Mouse (Mus musculus): Measurements from ENCODE around the gene Rtkn2. TPM values are rescaled to one million over a fixed set of nuclear protein-coding genes. Genes with fewer than 3 reads are reported as not detected.

Rtkn2 gene
- polyA plus RNA-seq, 1 experiment from 2014 or later: 20.5 TPM

GRCm38 (mm10) chr10:68102566-68102965 lies 123.2 kb downstream of the Rtkn2 start:
- H3K9ac ChIP-seq (replicated peaks): no peak overlapping the region
- H3K4me2 ChIP-seq (replicated peaks): no peak overlapping the region
- WGBS: 96% methylated on average over 6 of the region's 6 CpGs
- peaks cover 15% of the 10 kb centered on the region for H3K36me3 ChIP-seq
- H3K9me3 ChIP-seq: no peaks in the 10 kb centered on the region
- no peaks in the 10 kb centered on the region for H3K27me3 ChIP-seq
- H3K4me1 ChIP-seq: peaks cover 28% of the 10 kb centered on the region
- ATAC-seq (ENCODE audit: low FRiP score, low read depth): no peak
- no peak overlapping the region for H3K4me3 ChIP-seq
- no peak overlapping the region for H3K27ac ChIP-seq (replicated peaks)

DNA sequence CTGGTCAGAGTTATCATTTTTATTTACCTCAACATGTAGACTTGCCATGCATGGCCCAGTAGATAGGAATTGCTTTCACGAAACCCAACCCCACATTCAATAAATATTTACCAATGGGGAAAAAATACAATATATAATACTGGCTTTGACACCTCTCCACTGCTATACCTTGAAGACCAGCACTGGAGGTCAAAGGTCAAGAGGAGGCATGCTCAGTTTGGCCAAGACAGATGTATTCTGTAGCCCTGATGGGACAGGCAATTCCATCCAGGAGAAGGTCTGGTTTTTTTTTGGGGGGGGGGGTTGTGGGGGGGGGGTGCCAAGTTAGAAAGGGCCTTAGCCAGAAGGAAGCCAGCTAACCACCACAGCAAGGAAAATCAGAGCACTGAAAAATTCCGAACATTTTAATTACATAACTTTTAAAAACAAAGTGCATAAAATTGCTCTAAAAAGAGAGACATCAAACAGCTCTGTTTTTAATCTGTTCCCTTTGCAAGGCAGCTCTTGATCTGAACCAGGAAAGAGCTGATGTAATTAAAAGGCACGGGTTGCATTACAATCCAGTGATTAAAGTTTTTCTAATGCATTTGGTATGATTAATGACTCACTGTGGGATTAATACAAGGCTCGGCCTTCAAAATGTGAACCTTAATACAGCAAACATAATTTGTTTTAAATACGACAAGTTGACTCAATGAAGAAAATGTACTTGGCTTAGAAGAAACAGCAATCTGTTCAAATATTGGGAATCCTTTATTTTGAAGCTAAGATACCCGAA lies 123.9 kb downstream of the Rtkn2 start:
- Histone ChIP-seq H3K9ac (replicated peaks) (no peak overlapping the region), H3K27ac (replicated peaks) (no peak overlapping the region), H3K4me3 (no peak overlapping the region), H3K9me3 (no peaks in the 10 kb centered on the region), H3K4me1 (peaks cover 28% of the 10 kb centered on the region), H3K27me3 (no peaks in the 10 kb centered on the region), H3K36me3 (peaks cover 8% of the 10 kb centered on the region), H3K4me2 (replicated peaks) (no peak overlapping the region)
- no peak for ATAC-seq (ENCODE audit: low FRiP score, low read depth)
- WGBS: 84% methylated on average over 6 of the region's 6 CpGs

DNA sequence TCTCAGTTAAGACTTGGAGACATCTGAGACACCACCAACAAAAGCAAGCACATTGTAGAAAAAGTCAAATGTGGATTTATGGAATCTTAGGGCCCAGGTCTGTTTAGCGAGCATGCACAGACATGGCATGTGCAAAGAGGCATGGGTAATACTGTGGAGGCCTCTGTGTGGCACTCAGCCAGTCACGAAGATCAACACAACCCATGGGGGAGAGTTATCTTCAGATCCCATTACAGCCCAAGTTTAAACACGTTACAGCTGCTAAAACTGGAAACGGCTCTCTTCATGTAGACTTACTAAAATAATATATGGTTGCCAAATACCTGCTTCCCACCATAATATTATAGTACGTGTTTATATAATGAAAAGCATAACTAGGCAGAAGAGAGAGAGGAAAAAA lies 124.6 kb downstream of the Rtkn2 start:
- H3K4me3 ChIP-seq: no peak overlapping the region
- ATAC-seq (ENCODE audit: low FRiP score, low read depth): no peak
- no peaks in the 10 kb centered on the region for H3K9me3 ChIP-seq
- no peak overlapping the region for H3K9ac ChIP-seq (replicated peaks)
- H3K36me3 ChIP-seq: peaks cover 6% of the 10 kb centered on the region
- H3K4me1 ChIP-seq: peaks cover 28% of the 10 kb centered on the region
- H3K4me2 ChIP-seq (replicated peaks): no peak overlapping the region
- H3K27ac ChIP-seq (replicated peaks): no peak overlapping the region
- WGBS: 76% methylated on average over 5 of the region's 5 CpGs
- H3K27me3 ChIP-seq: no peaks in the 10 kb centered on the region

GRCm38 (mm10) chr10:68104481-68104880 lies 125.1 kb downstream of the Rtkn2 start:
- no peak for ATAC-seq (ENCODE audit: low FRiP score, low read depth)
- Histone ChIP-seq H3K9me3 (no peaks in the 10 kb centered on the region), H3K36me3 (peaks cover 6% of the 10 kb centered on the region), H3K4me2 (replicated peaks) (no peak overlapping the region), H3K9ac (replicated peaks) (no peak overlapping the region), H3K27me3 (no peaks in the 10 kb centered on the region), H3K27ac (replicated peaks) (peak overlapping the region; percentile 46; the same call in 1 of the 2 replicates), H3K4me3 (no peak overlapping the region), H3K4me1 (peaks cover 28% of the 10 kb centered on the region)
- 14% methylated on average over 2 of the region's 2 CpGs for WGBS

GRCm38 (mm10) chr10:68104881-68105781 lies 125.8 kb downstream of the Rtkn2 start:
- Histone ChIP-seq H3K27ac (replicated peaks) (peak overlapping the region; percentile 63), H3K36me3 (peaks cover 6% of the 10 kb centered on the region), H3K4me2 (replicated peaks) (no peak overlapping the region), H3K9me3 (no peaks in the 10 kb centered on the region), H3K4me1 (peaks cover 29% of the 10 kb centered on the region), H3K27me3 (no peaks in the 10 kb centered on the region), H3K9ac (replicated peaks) (no peak overlapping the region), H3K4me3 (no peak overlapping the region)
- WGBS: 68% methylated on average over 14 of the region's 14 CpGs
- ATAC-seq (ENCODE audit: low FRiP score, low read depth): no peak

GRCm38 (mm10) chr10:68106351-68106950 lies 127.1 kb downstream of the Rtkn2 start:
- no peaks in the 10 kb centered on the region for H3K36me3 ChIP-seq
- H3K9me3 ChIP-seq: no peaks in the 10 kb centered on the region
- 61% methylated on average over 9 of the region's 9 CpGs for WGBS
- no peak overlapping the region for H3K4me2 ChIP-seq (replicated peaks)
- H3K4me3 ChIP-seq: no peak overlapping the region
- H3K27ac ChIP-seq (replicated peaks): peak overlapping the region; percentile 63
- H3K27me3 ChIP-seq: no peaks in the 10 kb centered on the region
- no peak overlapping the region for H3K9ac ChIP-seq (replicated peaks)
- ATAC-seq (ENCODE audit: low FRiP score, low read depth): no peak
- H3K4me1 ChIP-seq: peaks cover 36% of the 10 kb centered on the region

GRCm38 (mm10) chr10:68107716-68108115 lies 128.3 kb downstream of the Rtkn2 start:
- no peaks in the 10 kb centered on the region for H3K27me3 ChIP-seq
- H3K4me1 ChIP-seq: peaks cover 36% of the 10 kb centered on the region
- no peak overlapping the region for H3K9ac ChIP-seq (replicated peaks)
- no peak overlapping the region for H3K4me2 ChIP-seq (replicated peaks)
- no peak for ATAC-seq (ENCODE audit: low FRiP score, low read depth)
- H3K9me3 ChIP-seq: no peaks in the 10 kb centered on the region
- H3K27ac ChIP-seq (replicated peaks): peak overlapping the region; percentile 63; the same call in 1 of the 2 replicates
- no peak overlapping the region for H3K4me3 ChIP-seq
- WGBS: 79% methylated on average over 6 of the region's 6 CpGs
- no peaks in the 10 kb centered on the region for H3K36me3 ChIP-seq

Other genes starting within 250 kb of the Rtkn2 start
- 2.8 and 3.0 TPM in 2 replicates for gene Zfp365, start 66.9 kb upstream of the Rtkn2 start, polyA plus RNA-seq (2016; fragmentation: Nextera tagmentation; extraction: Ambion mirVana)

All from midbrain, embryonic 12.5 days (tissue).